Mouse (Mus musculus): Measurements from ENCODE around the gene Dguok. TPM values are rescaled to one million over a fixed set of nuclear protein-coding genes. Genes with fewer than 3 reads are reported as not detected.

Gene Dguok
- total RNA-seq (2021), result 10 to 100 TPM; 29.2 to 32.0 TPM

GRCm38 (mm10) chr6:83506258-83507167 lies at the start of gene Dguok:
Dguok (minus strand) TSS chr6:83506969.
- DNase-seq (ENCODE audit: extremely low spot score in 1 of 2, low spot score in 1 of 2), result peak; percentile 91

- DNase-seq (ENCODE audit: extremely low spot score in 1 of 2, low spot score in 1 of 2), result no peak
These were observed 49.2 kb upstream of the Dguok start for GRCm38 (mm10) chr6:83555972-83556371.

- no peak for DNase-seq (ENCODE audit: extremely low spot score in 1 of 2, low spot score in 1 of 2)
These were observed 41.6 kb upstream of the Dguok start for GRCm38 (mm10) chr6:83548346-83548745.

DNA sequence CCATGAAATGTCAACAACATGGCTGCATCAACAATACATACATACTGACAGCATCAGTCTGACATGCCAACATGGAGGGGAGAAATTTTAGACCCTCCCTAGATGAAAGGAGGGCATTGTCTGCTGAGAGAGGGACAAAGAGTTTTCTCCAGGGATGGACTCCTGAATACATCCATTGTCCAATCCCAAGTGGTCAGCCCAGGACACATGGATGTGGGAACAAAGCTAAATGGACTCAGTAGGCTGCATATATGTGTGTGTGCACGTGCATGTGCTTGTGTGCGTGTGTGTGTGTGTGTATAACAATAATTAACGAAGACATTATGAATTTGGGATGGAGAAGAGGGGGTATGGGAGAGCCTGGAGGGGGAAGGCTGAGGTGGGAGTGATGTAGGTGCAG lies 39.0 kb upstream of the Dguok start:
- DNase-seq (ENCODE audit: extremely low spot score in 1 of 2, low spot score in 1 of 2), result no peak

DNA sequence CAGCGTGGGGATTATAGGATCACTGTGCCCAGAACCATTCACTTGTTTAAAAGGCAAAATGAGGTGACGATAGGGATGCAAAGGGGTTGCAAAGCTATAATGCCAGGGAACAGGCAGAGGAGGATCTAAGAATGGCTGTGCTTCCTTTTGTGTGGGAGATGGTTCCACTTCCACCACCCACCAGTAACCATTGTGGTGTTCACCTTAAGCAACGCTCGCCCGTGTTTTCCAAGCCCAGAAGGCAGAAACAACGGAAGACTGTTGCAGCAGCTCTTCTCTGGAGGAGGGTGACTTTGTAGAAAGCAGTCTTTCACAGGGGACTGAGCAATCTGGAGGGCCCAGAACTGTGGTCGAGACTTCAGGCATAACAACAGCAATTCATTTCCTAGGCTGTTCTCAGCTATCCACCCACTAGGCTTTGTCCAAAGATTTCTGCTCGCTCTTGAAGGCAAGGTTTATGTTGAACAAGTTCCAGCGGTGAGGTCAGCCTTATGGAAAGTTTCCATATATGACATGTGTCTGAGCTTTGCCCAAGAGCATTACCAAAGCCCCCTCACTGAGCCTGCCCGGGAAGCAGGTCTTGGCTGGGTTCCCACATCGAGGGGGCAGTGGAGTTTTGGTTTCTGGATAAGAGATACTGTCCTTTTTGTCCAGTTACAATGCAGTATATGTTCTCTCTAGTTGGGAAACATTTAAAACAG lies 35.1 kb upstream of the Dguok start:
- DNase-seq (ENCODE audit: extremely low spot score in 1 of 2, low spot score in 1 of 2), result no peak

- peak in 1 of 2 experiments; percentile 16 for DNase-seq (ENCODE audit: extremely low spot score in 1 of 2, low spot score in 1 of 2)
These were observed 33.2 kb upstream of the Dguok start for GRCm38 (mm10) chr6:83540017-83540416.

- no peak for DNase-seq (ENCODE audit: extremely low spot score in 1 of 2, low spot score in 1 of 2)
These were observed 30.0 kb upstream of the Dguok start for GRCm38 (mm10) chr6:83536795-83537059.

DNA sequence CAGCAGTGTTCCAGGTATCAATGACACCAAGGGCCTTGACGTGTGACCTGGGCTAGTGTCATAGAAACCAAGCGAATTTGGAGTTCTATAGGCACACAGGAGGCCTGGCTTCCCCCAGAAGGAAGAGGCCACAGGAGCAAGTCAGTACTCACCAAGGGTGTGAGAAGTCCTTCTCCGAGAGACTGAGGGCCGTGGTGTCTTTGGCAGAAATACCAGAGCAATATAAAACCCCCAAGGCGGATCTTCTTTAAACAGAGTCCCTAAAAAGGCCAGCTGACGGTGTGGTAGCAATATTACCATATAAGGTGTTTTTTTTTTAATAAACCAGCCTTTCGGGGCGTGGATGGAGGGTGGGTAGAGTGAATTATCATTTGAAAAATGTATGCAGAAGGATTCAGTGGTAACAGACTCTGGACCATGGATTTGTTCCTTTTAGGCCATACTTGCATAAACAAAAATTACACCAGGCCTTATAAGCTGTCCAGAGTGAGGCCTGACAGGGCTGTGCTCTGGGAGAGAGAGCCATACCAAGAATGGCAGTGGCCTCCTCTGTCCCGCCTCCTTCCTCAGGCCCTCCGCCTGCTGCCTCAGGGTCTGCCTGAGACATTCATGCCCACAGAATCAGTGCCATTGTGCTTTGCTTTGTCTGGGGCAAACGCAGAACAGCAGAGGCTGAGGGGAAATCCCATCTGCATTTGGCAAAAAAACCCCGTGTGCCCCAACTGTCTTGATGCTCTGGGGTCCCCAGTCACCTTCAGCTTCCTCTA lies 29.4 kb upstream of the Dguok start, which contains the start of gene Actg2:
TSS of gene Actg2 (minus strand) at position 238 of the 767 bp plus-strand sequence.
- DNase-seq (ENCODE audit: extremely low spot score in 1 of 2, low spot score in 1 of 2), result no peak

DNA sequence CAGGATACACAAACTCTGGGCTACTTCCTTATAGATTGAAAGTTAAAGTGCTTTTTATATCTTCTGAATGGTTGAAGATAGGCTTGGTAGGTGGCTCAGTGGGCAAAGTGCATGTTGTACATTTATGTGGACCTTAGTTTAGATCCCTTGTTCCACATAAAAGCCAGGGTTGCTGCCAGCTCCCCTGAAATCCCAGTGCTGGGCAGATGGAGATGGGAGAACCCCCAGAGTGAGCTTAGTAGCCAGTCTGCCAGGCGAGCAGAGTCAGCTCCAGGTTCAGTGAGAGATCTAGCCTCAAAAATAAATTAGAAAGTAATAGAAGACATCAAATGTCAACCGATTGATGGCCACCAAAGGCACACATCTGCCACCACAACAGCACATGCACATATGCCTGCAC lies 25.8 kb upstream of the Dguok start:
- no peak for DNase-seq (ENCODE audit: extremely low spot score in 1 of 2, low spot score in 1 of 2)

DNA sequence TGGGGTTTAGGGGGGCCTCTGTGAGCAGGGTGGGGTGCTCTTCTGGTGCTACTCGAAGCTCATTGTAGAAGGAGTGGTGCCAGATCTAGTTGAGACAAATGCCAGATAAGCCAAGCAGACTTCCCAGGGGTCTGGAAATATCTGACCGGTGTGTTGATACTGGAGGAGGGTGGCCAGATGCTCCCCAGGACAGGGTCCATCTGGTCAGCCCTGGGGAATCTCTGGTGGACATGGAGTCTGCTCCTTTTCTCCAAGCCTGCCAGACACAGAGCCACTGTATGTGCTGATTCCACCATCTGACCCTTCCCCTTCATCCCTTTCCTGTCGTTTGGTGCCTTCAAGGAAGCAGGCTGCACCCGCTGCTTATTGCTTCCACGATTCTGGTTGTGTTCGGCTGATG lies 16.4 kb upstream of the Dguok start:
- DNase-seq (ENCODE audit: extremely low spot score in 1 of 2, low spot score in 1 of 2), result no peak

GRCm38 (mm10) chr6:83521784-83522183 lies 15.0 kb upstream of the Dguok start:
- DNase-seq (ENCODE audit: extremely low spot score in 1 of 2, low spot score in 1 of 2), result no peak

GRCm38 (mm10) chr6:83518637-83519036 lies 11.9 kb upstream of the Dguok start:
- no peak for DNase-seq (ENCODE audit: extremely low spot score in 1 of 2, low spot score in 1 of 2)

GRCm38 (mm10) chr6:83515172-83515571 lies 8.4 kb upstream of the Dguok start:
- DNase-seq (ENCODE audit: extremely low spot score in 1 of 2, low spot score in 1 of 2), result no peak

GRCm38 (mm10) chr6:83512495-83512894 lies 5.7 kb upstream of the Dguok start:
- peak in 1 of 2 experiments; percentile 74 for DNase-seq (ENCODE audit: extremely low spot score in 1 of 2, low spot score in 1 of 2)

DNA sequence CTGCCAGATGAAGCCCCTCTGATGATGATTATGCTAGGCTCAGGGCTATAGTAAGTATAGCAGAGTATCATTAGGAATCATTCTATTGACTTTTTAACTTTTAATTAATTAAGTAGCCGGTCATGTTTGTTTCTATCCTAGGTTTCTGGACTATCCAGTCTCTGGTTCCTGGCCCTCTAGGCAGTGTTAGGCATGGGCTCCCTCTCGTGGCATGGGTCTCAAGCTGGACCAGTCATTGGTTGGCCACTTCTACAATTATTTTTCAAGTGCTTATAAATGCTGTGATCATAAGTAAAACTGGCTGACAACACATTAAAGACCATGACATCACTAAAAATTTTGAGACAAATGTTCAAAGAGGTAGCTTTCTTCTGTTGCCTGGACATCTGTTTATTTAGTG lies 3.4 kb upstream of the Dguok start:
- no peak for DNase-seq (ENCODE audit: extremely low spot score in 1 of 2, low spot score in 1 of 2)

DNA sequence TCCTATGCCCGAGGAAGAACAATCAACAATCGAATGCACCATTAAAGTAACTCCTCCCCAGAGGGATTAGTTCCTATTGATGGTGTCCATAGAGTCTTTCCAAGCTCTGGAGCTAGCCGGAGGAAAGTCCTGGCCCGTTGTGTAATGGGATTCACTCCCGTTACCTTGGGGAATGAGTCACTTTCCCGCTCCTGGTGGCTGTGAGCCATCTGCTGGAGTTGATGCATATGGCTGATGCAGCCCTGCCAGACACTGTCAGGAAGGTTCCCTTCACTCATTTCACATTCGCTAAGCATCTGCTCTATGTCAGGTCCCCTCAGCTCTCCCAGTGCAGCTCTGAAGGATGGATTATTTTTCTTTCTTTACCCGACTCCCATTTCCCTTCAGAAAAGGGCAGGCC lies 2.7 kb upstream of the Dguok start:
- peak in 1 of 2 experiments; percentile 29 for DNase-seq (ENCODE audit: extremely low spot score in 1 of 2, low spot score in 1 of 2)

DNA sequence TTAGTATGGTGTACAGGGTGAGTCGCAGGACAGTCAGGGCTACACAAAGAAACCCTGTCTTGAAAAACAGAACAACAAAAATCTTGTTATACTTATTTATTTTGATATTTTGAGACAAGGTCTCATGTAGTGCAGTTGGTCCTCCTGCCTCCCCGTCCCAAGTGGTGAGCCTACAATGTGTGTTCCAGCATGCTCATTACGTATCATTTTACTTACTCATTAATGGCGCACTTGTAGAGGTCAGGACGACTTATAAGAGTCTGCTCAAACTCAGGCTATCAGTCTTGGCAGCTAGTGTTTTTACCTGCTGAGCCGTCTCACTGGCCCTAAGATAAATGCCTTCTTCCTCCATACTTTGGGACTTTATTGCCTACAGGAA lies 388 bp upstream of the Dguok start:
- DNase-seq (ENCODE audit: extremely low spot score in 1 of 2, low spot score in 1 of 2), result no peak

DNA sequence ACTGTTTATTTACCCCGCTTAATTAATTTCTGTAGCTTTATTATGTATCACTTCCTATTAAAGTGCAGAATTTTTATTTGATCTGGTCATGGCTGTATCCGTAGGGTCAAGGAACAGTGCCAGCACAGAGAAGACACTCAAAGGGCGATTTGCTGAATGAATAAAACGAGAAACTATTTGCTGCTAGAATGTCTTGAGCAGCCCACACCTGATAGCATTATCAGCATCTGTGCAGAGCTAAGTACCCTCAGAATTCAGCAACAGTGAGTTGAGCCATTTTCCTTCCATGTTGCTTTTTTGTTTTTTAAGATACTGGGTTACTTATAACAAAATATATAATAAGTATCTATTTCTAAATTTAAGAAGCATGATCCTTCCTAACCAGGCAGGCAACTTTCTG lies 1.2 kb downstream of the Dguok start:
- no peak for DNase-seq (ENCODE audit: extremely low spot score in 1 of 2, low spot score in 1 of 2)

DNA sequence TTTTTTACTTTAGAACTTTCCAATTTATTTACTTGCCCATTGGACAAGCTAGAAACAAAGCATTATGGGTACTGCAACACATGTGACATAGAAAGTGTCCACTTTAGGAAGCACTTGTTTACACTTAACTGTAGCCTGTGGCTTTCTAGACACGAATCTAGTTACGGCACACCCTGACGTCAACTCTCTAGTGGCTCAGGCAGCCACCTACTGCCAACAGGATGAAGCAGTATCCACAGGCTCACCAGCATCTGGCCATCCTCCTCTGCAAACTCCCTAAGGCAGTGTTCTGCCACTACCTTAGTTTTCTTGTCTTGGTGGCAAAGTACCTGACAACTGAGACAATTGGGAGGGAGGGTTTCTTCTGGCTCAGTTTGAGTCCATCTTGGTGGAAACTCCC lies 3.4 kb downstream of the Dguok start:
- no peak for DNase-seq (ENCODE audit: extremely low spot score in 1 of 2, low spot score in 1 of 2)

GRCm38 (mm10) chr6:83502656-83503055 lies 4.1 kb downstream of the Dguok start:
- no peak for DNase-seq (ENCODE audit: extremely low spot score in 1 of 2, low spot score in 1 of 2)

Measured in layer of hippocampus, postnatal 25 days (tissue).